Mouse (Mus musculus) midbrain, embryonic 12.5 days (tissue): ENCODE measurements around the gene 4833439L19Rik. TPM values are rescaled to one million over a fixed set of nuclear protein-coding genes. Genes with fewer than 3 reads are reported as not detected.

ENCODE experiments used
- ATAC-seq: fragments of 200-750 bp; cut with Nextera tagmentation; 2 replicates; pipeline ENCODE4 v1.8.0; 2017; ENCODE audit warnings: low read depth, moderate TSS enrichment, moderate library complexity; ENCODE audit not compliant: low FRiP score
- H3K27ac ChIP-seq: fragments of 300-500 bp; sonication (generic); replicated peaks from 2 replicates; pipeline ENCODE4 v1.5.1; 2016; ENCODE audit warnings: mild to moderate bottlenecking
- H3K27me3 ChIP-seq: fragments of 300-500 bp; sonication (generic); 2 replicates; pipeline ENCODE4 v1.6.1; 2016; ENCODE audit warnings: mild to moderate bottlenecking
- H3K36me3 ChIP-seq: fragments of 300-500 bp; sonication (generic); 2 replicates; pipeline ENCODE4 v1.6.1; 2016
- H3K4me1 ChIP-seq: fragments of 300-500 bp; sonication (generic); 2 replicates; pipeline ENCODE4 v1.6.1; 2016
- H3K4me2 ChIP-seq: fragments of 300-500 bp; sonication (generic); replicated peaks from 2 replicates; pipeline ENCODE4 v1.6.1; 2016; ENCODE audit warnings: mild to moderate bottlenecking, moderate library complexity
- H3K4me3 ChIP-seq: fragments of 300-500 bp; sonication (generic); 2 replicates; pipeline ENCODE4 v1.5.1; 2016; ENCODE audit warnings: mild to moderate bottlenecking
- H3K9ac ChIP-seq: fragments of 300-500 bp; sonication (generic); replicated peaks from 2 replicates; pipeline ENCODE4 v1.6.1; 2016; ENCODE audit warnings: mild to moderate bottlenecking, moderate library complexity
- H3K9me3 ChIP-seq: fragments of 300-500 bp; sonication (generic); 2 replicates; pipeline ENCODE4 v1.6.1; 2016; ENCODE audit warnings: mild to moderate bottlenecking
- WGBS: fragments of 180-500 bp; shearing (Covaris S2); methylation state at CpG from one replicate; pipeline ENCODE4 v1.1.7; 2016; 5-methylcytosine and 5-hydroxymethylcytosine counted together
- polyA plus RNA-seq: library from polyadenylated mRNA; unstranded; fragments of >200 nt; fragmentation: Nextera tagmentation; extraction: Ambion mirVana; gene quantifications from 2 replicates; pipeline ENCODE4 v1.2.1, GENCODE M21; 2016

Gene 4833439L19Rik
- polyA plus RNA-seq, 1 experiment from 2014 or later: 257 TPM

- peaks cover 13% of the 10 kb centered on the region for H3K27me3 ChIP-seq
- no peak overlapping the region for H3K4me2 ChIP-seq
- ATAC-seq: no peak
- WGBS: 83% methylated on average over 21 of the region's 21 CpGs
- no peak overlapping the region for H3K9ac ChIP-seq
- no peak overlapping the region for H3K4me3 ChIP-seq
- peaks cover 19% of the 10 kb centered on the region for H3K4me1 ChIP-seq
- H3K27ac ChIP-seq: no peak overlapping the region
- peaks cover 51% of the 10 kb centered on the region for H3K36me3 ChIP-seq
- H3K9me3 ChIP-seq: no peaks in the 10 kb centered on the region
Measured at GRCm38 (mm10) chr13:54577652-54578507, 12.6 kb upstream of the 4833439L19Rik start.

DNA sequence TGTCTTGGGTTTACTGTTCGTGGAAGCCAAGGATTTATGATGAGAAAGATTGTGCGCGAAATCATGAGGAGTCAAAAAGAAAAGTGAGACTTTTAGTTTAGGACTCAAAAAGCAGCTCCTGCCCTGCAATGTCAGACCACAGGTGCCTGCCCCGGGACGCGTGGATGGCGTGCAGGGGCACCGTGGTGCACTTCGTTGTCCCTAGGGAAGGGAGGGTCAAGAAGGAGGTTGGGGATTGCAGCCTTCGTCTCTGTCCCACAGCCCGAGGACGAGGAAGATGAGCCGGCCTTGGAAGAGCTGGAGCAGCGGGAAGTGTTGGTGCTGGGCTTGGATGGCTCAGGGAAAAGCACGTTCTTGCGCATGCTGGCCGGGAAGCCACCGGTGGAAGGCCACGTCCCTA, 10.3 kb upstream of the 4833439L19Rik start:
- peak overlapping the region; percentile 95 for H3K4me2 ChIP-seq
- peak overlapping the region; percentile 90 for H3K9ac ChIP-seq
- peaks cover 19% of the 10 kb centered on the region for H3K4me1 ChIP-seq
- peaks cover 30% of the 10 kb centered on the region for H3K36me3 ChIP-seq
- H3K9me3 ChIP-seq: no peaks in the 10 kb centered on the region
- 0 out of 2 replicates have a peak, but pooled peaks have one; percentile 29 for ATAC-seq
- 5% methylated on average over 19 of the region's 19 CpGs for WGBS
- H3K4me3 ChIP-seq: peak overlapping the region; percentile 89
- no peak overlapping the region for H3K27ac ChIP-seq
- peaks cover 17% of the 10 kb centered on the region for H3K27me3 ChIP-seq

GRCm38 (mm10) chr13:54574854-54575481, 9.7 kb upstream of the 4833439L19Rik start, which contains the start of gene Arl10:
Gene Arl10, plus strand, starts transcription at chr13:54575015.
- Histone ChIP-seq H3K4me2 (peak within 1 kb of the TSS; percentile 95), H3K4me1 (peaks cover 19% of the 10 kb centered on the region), H3K27ac (peak within 1 kb of the TSS; percentile 79), H3K4me3 (peak within 1 kb of the TSS; percentile 89), H3K27me3 (peaks cover 17% of the 10 kb centered on the region), H3K36me3 (peaks cover 26% of the 10 kb centered on the region), H3K9me3 (no peaks in the 10 kb centered on the region), H3K9ac (peak within 1 kb of the TSS; percentile 90)
- peak; percentile 95 for ATAC-seq
- under 1% methylated on average over 55 of the region's 55 CpGs for WGBS

DNA sequence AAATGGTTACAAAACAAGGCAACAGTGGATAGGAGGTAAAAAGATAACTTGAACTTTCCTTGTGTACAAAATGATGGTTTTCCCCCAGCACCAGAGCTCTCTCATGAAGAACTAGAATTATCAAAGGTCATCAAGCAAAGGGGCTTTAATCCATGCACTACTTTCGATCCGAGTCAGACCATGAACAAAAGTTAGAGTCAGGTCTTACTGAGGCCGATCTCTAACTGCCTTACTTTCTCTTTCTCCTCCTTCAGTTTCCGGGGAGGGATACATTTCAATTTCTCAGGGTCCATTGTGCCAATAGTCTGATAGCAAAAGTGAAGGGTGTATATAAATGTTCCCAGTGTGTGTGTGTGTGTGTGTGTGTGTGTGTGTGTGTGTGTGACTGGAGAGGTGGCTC, 7.4 kb upstream of the 4833439L19Rik start:
- H3K9me3 ChIP-seq: no peaks in the 10 kb centered on the region
- no peak overlapping the region for H3K4me2 ChIP-seq
- no peak overlapping the region for H3K9ac ChIP-seq
- peaks cover 15% of the 10 kb centered on the region for H3K4me1 ChIP-seq
- peaks cover 17% of the 10 kb centered on the region for H3K27me3 ChIP-seq
- peaks cover 2% of the 10 kb centered on the region; the same call in 1 of the 2 replicates for H3K36me3 ChIP-seq
- no peak overlapping the region for H3K27ac ChIP-seq
- H3K4me3 ChIP-seq: no peak overlapping the region
- 84% methylated on average over 4 of the region's 4 CpGs for WGBS
- no peak for ATAC-seq

DNA sequence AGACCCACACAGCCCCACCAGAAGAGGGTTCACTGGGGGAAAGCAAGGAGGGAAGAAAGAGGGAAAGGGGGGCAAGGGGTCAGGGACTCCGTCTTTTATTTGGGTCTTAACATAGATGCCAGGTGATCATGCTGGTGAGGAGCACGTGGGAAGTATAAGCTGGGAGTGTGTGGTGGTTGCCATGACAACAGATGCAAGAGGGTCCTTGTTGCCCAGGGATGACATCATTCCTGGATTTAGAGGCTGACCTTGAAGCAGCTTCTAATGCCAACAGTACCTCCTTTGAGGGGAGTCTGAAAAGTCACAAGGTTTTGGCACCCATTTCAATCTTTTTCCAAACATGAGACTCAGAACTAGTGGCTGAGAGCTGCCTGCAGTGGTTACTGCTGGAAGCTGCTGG, 6.4 kb upstream of the 4833439L19Rik start:
- 25% methylated on average over 2 of the region's 2 CpGs for WGBS
- Histone ChIP-seq H3K9ac (no peak overlapping the region), H3K4me2 (no peak overlapping the region), H3K36me3 (no peaks in the 10 kb centered on the region), H3K27ac (no peak overlapping the region), H3K9me3 (no peaks in the 10 kb centered on the region), H3K4me1 (peaks cover 10% of the 10 kb centered on the region), H3K27me3 (peaks cover 17% of the 10 kb centered on the region), H3K4me3 (no peak overlapping the region)
- ATAC-seq: no peak

GRCm38 (mm10) chr13:54570736-54571135, 5.5 kb upstream of the 4833439L19Rik start:
- no peak for ATAC-seq
- WGBS: 73% methylated on average over 4 of the region's 4 CpGs
- no peak overlapping the region for H3K27ac ChIP-seq
- no peaks in the 10 kb centered on the region for H3K36me3 ChIP-seq
- peaks cover 4% of the 10 kb centered on the region for H3K4me1 ChIP-seq
- no peaks in the 10 kb centered on the region for H3K9me3 ChIP-seq
- no peak overlapping the region for H3K4me3 ChIP-seq
- no peak overlapping the region for H3K9ac ChIP-seq
- no peak overlapping the region for H3K4me2 ChIP-seq
- peaks cover 17% of the 10 kb centered on the region for H3K27me3 ChIP-seq

- Histone ChIP-seq H3K9ac (no peak overlapping the region), H3K27ac (no peak overlapping the region), H3K9me3 (no peaks in the 10 kb centered on the region), H3K4me1 (peaks cover 2% of the 10 kb centered on the region), H3K36me3 (no peaks in the 10 kb centered on the region), H3K4me2 (no peak overlapping the region), H3K4me3 (no peak overlapping the region), H3K27me3 (peaks cover 15% of the 10 kb centered on the region)
- 46% methylated on average over 1 of the region's 1 CpGs for WGBS
- no peak for ATAC-seq
Measured at GRCm38 (mm10) chr13:54569282-54569681, 4.0 kb upstream of the 4833439L19Rik start.

- peaks cover 7% of the 10 kb centered on the region for H3K27me3 ChIP-seq
- no peaks in the 10 kb centered on the region for H3K36me3 ChIP-seq
- H3K4me3 ChIP-seq: no peak overlapping the region
- 47% methylated on average over 5 of the region's 5 CpGs for WGBS
- H3K9ac ChIP-seq: no peak overlapping the region
- no peak overlapping the region for H3K27ac ChIP-seq
- peaks cover 9% of the 10 kb centered on the region for H3K4me1 ChIP-seq
- H3K4me2 ChIP-seq: no peak overlapping the region
- no peaks in the 10 kb centered on the region for H3K9me3 ChIP-seq
- ATAC-seq: no peak
Measured at GRCm38 (mm10) chr13:54568380-54568779, 3.1 kb upstream of the 4833439L19Rik start.

DNA sequence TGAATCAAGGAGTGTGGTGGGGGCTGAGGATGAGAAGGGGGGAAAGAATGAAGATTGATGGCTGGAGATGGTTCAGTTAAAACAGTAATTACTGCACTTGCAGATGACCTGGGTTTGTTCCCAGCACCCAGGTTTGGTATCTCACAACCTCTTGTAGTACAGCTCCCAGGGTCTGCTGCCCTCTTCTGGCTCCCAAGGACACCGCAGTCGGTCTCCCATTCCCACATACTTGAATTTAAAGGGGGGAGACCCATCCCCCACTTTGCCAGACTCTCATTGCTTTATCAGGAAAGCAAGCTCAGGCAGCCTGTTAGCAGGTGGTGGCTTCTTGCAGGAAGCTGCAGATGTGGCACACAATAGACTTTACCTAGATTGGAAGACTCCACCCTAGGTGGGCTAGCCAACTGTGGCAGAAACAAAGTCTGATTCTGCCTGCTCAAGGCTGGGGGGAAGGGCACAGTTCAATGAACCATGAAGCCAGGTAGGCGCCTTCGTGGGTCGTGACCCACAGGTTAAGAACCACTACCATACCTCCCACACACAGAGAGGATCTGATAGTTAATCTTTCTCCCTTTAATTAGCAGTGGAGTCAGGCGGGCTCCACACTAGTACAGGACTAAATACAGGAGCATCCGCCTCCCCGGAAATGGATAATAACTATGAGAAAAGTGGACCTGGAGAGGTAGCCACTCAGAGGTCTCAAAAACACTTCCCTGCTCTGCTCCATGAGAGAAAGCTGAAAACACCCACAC, 535 bp upstream of the 4833439L19Rik start:
- H3K27me3 ChIP-seq: no peaks in the 10 kb centered on the region
- WGBS: 34% methylated on average over 8 of the region's 8 CpGs
- H3K4me3 ChIP-seq: peak overlapping the region; percentile 96
- peak; percentile 39 for ATAC-seq
- peaks cover 26% of the 10 kb centered on the region for H3K36me3 ChIP-seq
- no peaks in the 10 kb centered on the region for H3K9me3 ChIP-seq
- peaks cover 11% of the 10 kb centered on the region for H3K4me1 ChIP-seq
- peak overlapping the region; percentile 84; the same call in 1 of the 2 replicates for H3K27ac ChIP-seq
- H3K9ac ChIP-seq: no peak overlapping the region; the same call in 1 of the 2 replicates
- H3K4me2 ChIP-seq: peak overlapping the region; percentile 70

DNA sequence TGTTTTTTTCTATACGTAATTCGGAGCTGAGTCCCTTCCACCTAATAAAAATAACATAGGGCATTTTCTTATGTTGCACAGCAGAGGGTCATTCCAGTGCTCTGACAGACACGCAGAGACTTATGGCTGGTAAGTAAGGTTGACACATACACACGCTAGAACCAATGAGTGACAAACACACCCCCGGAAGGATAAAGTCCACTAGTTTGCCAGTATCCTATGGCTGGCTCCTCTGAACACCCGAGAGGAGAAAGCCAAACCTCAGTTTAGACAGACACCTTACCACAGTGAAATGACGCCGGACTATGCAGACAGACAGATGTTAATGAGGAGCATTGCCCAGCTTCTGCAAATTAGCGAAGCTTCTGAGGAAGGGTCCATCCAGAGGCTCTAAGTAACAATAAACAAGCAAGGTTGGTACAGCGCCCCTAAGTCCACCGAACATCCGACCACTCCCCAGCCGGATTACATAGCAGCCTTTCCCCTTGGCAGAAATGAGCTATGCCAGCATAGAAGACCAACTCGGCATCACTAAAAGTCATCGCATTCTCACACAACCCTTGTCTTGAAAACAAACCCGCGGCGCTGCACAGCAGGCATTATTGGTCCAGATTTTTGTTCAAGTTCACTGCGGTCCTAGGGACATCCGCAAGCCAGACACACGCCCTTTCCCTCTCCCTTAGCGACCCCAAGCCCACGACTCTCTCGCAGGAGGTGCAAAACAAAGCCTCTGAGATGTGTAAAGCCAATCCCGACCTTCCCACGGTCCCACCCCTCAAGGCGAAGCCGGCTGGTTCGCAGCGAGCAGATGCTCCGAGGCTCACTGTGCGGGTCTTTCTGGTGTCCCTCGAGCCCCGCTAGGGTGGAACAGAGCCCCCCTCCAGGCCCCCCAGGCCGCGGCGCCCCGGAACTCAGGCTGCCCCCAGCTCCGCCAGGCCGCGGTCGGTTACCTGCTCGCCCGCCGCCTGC, 719 bp downstream of the 4833439L19Rik start:
- H3K27ac ChIP-seq: peak overlapping the region; percentile 84
- no peaks in the 10 kb centered on the region for H3K9me3 ChIP-seq
- WGBS: 15% methylated on average over 42 of the region's 45 CpGs
- ATAC-seq: peak; percentile 75
- peak overlapping the region; percentile 96 for H3K4me3 ChIP-seq
- no peaks in the 10 kb centered on the region for H3K27me3 ChIP-seq
- H3K9ac ChIP-seq: peak overlapping the region; percentile 99
- peaks cover 11% of the 10 kb centered on the region for H3K4me1 ChIP-seq
- peaks cover 38% of the 10 kb centered on the region for H3K36me3 ChIP-seq
- H3K4me2 ChIP-seq: peak overlapping the region; percentile 70

DNA sequence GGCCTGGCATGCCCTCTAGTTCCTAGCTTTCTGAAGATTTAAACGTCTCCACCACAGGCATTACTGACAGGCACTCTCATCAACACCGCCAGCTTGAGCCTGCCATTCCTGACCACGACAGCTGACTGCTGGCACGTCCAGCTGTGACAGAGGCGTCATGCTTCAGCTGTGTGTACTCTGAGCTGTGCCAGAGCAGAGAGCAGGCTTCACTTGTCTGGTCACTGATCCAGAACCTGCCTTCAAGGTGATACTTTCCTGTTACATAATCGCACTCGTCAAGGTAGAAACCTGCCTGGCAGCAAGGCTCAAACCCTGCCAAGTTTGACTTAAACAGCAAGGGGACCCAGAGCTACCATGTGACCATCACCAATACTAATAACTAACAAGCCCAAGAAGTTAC, 2.7 kb downstream of the 4833439L19Rik start:
- Histone ChIP-seq H3K4me1 (peaks cover 11% of the 10 kb centered on the region), H3K36me3 (peaks cover 58% of the 10 kb centered on the region), H3K9ac (no peak overlapping the region), H3K27ac (no peak overlapping the region), H3K27me3 (no peaks in the 10 kb centered on the region), H3K4me2 (no peak overlapping the region), H3K9me3 (no peaks in the 10 kb centered on the region), H3K4me3 (no peak overlapping the region)
- no peak for ATAC-seq
- 80% methylated on average over 7 of the region's 7 CpGs for WGBS
